Mouse (Mus musculus) megakaryocyte, embryonic 14.5 days (primary cell): ENCODE results near the gene Apcs.

Experiments used
- FLI1 ChIP-seq: IDR thresholded peaks from 2 replicates; pipeline ENCODE4 v1.6.1; 2012; ENCODE audit warnings: low read length, inconsistent platforms, mixed read lengths
- GATA1 ChIP-seq: IDR thresholded peaks from 3 replicates; pipeline ENCODE4 v1.6.1; 2012; ENCODE audit warnings: mixed read lengths, low read length, inconsistent platforms, borderline replicate concordance

DNA sequence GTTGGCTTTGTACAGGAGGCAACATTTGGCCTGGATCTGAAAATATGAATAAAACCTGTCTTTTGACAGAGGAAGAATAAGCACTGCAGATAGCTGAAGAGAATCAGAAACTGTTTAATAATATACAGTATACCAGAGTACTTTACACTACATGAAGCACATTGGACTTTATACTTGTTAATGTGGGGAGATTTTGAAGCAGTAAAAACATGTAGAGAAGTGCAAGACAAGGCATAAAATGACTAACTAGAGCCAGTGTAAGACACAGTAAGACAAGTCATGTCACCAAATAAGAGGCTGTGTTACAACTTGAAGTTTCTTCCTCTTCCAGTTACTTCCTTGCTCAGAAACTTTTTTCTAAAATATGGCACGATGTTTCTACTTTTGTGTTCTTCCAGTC is 22.3 kb upstream of the Apcs start:
- TF ChIP-seq GATA1 (no peak), FLI1 (no peak)
